Mouse (Mus musculus): ENCODE results near the gene Wdr66.

GRCm38 (mm10) chr5:123362911-123363310 is 111.0 kb downstream of the Wdr66 start:
- no peak for TF ChIP-seq POLR2A (IDR thresholded peaks at IDR 0.05; ENCODE audit: insufficient read depth, low read depth, low read length)
- TF ChIP-seq CTCF (IDR thresholded peaks at IDR 0.05), result peak; percentile 44
- TF ChIP-seq EP300 (IDR thresholded peaks at IDR 0.05; ENCODE audit: insufficient read depth, low read depth, low read length), result no peak
